Mouse (Mus musculus) v-Abl transformed pro-B cells (cell line): Measurements from ENCODE around the gene Adgrl3.

Experiments
- in situ Hi-C, 2 experiments: fragments of 400-800 bp; cut with MboI; formaldehyde crosslinking; loops; one replicate each; pipeline ENCODE4 v1.15.1; 2025; ENCODE audit not compliant: unreplicated experiment in 2 of 2

Adgrl3 gene

GRCm38 (mm10) chr5:81784770-81785169 is 764.8 kb downstream of the Adgrl3 start:
- in situ Hi-C loops = no loop called here

GRCm38 (mm10) chr5:81790710-81791109 is 770.8 kb downstream of the Adgrl3 start:
- in situ Hi-C loops = no loop called here

- in situ Hi-C loops = no loop called here
Observed at GRCm38 (mm10) chr5:81794125-81794524, 774.2 kb downstream of the Adgrl3 start.

GRCm38 (mm10) chr5:81794601-81795000 is 774.7 kb downstream of the Adgrl3 start:
- in situ Hi-C loops = no loop called here

DNA sequence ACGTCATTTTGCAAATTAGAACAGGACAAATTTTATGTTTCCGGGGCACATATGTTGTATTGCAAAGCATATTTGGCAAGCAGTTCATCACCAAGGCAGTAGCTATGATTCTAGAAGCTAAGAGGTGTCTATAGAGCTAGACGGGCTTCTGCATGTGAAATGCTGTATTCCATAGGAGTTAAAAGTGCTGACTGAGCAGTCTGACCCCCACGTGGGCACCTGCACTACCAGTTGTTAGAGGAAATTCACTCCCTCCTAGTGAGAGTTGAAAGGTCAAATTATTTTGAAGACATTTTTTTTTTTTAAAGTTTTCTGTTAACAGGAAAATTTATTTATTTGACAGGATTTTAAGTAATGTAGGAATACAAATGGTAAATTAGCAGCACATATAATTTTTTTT is 776.2 kb downstream of the Adgrl3 start:
- in situ Hi-C loops = no loop called here

DNA sequence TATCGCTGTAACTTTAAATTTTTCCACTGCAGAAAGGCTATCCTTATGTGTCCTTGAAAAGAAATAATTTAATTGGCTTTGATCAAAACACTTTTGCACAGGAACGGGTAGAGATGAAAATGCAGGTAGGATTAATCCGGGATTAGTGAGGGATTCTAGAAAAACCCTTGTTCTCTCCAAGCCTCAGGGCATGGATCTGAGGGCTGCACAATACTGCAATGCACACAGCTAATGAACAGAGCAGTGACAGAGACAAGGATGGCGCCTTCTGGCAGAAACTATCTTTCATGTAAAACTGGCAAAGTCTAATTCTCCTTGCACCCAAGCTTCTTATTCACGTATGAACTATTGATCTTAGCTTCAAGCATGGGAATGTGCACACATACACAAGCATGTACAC is 791.0 kb downstream of the Adgrl3 start:
- in situ Hi-C loops = no loop called here

DNA sequence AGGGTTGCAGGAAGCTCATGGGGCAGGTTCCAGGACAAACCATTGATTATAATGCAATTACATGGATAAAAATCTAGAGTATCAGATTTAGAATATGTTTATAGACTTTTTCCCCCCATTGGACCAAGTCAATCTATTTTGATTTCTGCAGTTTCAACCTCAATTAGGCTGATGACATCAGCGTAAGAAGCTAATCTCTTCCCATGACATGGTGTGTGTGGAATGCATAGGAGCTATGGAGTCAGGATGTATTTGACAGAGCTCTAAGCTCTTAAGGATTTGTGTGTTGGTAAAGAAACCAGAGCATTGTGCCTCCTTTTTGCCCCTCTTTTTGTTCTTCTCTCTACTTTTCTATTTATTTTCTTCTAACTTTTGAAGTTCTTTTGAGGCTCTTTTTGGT is 812.1 kb downstream of the Adgrl3 start:
- in situ Hi-C loops = no loop called here

DNA sequence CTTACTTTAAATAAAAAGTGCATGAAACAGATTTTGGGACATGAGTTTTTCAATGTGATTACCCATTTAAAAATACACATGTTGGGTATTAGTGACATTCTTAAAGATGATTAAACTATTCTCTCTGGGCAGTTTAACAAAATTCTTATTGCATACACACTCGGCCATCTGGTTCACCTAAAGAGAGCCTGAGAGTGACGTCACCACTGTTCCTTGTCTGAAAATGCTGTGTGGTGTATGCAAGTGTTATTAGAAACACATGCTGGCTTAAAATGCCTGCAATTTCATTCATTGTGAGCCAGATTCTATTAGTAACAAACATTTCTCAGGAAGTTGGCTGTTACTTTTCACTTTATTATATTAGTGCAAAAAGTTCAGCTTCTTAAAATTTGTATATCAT is 812.7 kb downstream of the Adgrl3 start:
- in situ Hi-C loops = no loop called here

DNA sequence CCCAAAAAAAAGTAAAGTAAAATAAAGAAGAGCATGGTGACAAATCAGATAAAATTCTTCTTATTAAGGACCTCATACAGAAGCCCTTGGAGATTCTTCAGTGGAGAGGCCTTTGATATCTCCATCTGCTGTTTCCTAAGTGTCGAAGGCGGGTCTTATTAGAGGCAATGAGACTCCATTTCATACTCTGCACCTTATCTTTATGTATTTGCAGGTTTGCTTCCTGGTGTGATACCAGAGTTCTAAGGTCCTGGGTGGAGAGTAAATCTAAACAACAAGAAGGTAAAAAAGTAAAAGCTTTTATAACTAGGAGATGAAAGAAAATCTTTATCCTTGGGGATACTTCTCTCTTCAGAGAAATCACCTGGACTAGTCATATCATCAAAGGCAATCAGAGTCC is 817.9 kb downstream of the Adgrl3 start:
- in situ Hi-C loops = no loop called here

GRCm38 (mm10) chr5:81843798-81844197 is 823.9 kb downstream of the Adgrl3 start:
- in situ Hi-C loops = no loop called here

DNA sequence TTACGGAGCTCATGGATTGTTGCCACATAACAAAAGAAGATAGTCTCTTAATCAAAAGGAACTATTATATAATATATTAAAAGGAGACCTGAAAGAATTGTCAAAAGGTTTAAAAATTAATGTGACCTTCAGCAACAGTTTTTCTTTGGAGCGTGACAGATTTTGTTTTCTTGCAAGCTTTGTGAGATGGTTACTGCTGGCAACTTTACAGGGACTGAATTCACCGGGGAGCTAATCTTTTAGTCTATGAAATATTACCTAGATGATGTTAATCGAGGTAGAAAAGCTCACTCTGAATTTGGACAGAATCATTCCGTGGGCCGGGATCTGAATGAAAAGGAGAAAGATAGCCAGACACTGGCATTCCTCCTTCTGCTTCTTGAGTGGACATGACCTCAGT is 850.4 kb downstream of the Adgrl3 start:
- in situ Hi-C loops = no loop called here
